Mouse (Mus musculus): ENCODE data around the gene Fam205a4. TPM values are rescaled to one million over a fixed set of nuclear protein-coding genes. Genes with fewer than 3 reads are reported as not detected.
"Not testable (repeated sequence)": the region's sequence is repeated elsewhere in the genome, so short reads cannot be mapped to it uniquely, and the experiment has no call there.

Gene Fam205a4
- polyA plus RNA-seq (2015; fragmentation: Nextera tagmentation; extraction: Ambion mirVana), result 0.06 and 0.11 TPM in 2 replicates

DNA sequence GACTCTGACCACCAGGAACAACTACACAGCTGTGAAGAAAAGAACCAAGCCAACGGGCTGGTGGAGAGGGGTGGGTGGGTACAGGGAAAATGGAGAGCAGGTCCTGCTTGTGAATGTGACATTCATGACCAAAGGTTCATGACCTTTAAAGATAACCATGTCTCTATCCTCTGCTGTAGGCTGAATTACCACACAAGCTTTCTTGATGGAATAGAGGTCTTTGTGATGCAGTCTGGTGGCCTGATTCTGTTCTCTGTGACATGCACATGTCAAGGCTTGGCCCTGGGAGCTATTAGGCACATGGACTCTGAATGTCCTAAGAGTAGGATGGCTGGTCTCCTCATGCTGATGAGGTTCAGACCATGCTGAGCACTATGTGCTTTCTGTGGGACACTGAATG lies at the start of gene Fam205a4:
Fam205a4 (plus strand) TSS at position 301 of the 400 bp plus-strand sequence.
- ATAC-seq (ENCODE audit: borderline replicate concordance, extremely low read depth, low FRiP score, low TSS enrichment); H3K4me3 ChIP-seq; H3K27me3 ChIP-seq; H3K36me3 ChIP-seq; H3K9me3 ChIP-seq; H3K27ac ChIP-seq; H3K4me1 ChIP-seq; H3K9ac ChIP-seq; H3K4me2 ChIP-seq: not testable (repeated sequence)
- no CpG with 5 or more reads among the region's 1 CpGs for WGBS

DNA sequence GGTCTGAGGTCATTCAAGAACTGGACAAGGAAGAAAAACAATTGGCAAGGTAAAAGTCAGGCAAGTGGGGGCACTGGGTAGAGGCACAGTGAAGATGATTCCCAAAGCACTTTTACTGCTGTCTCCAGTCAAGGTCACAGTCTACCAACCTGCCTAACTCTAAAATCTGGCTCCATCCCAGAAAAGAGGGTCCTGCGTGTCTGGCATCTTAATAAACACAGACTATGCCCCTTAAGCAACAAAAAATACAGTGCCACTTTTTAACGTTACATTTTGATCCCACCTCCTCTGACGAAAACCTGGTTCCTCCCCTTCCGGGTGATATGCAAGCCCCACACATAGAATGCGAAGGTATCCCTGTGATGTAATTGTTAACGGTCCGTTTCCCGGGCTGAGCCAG lies 24.6 kb upstream of the Fam205a4 start, which contains the start of gene Gm20878:
Gm20878 (plus strand) TSS at position 301 of the 400 bp plus-strand sequence.
- H3K27ac ChIP-seq, result not testable (repeated sequence)
- WGBS, result no CpG with 5 or more reads among the region's 8 CpGs

More for the DNA sequence above, 24.6 kb upstream of the Fam205a4 start, which contains the start of gene Gm20878:
- not testable (repeated sequence) for ATAC-seq (ENCODE audit: borderline replicate concordance, extremely low read depth, low FRiP score, low TSS enrichment); H3K27me3 ChIP-seq; H3K9me3 ChIP-seq; H3K4me2 ChIP-seq; H3K4me1 ChIP-seq; H3K4me3 ChIP-seq; H3K36me3 ChIP-seq; H3K9ac ChIP-seq

Other genes with a start within 250 kb of the Fam205a4 start
- gene Dctn3, start 242.9 kb upstream of the Fam205a4 start, polyA plus RNA-seq (2015; fragmentation: Nextera tagmentation; extraction: Ambion mirVana), result 133 and 136 TPM in 2 replicates
- not detected in 2 replicates for gene Arid3c, start 234.9 kb upstream of the Fam205a4 start, polyA plus RNA-seq (2015; fragmentation: Nextera tagmentation; extraction: Ambion mirVana)
- gene Galt, start 210.8 kb upstream of the Fam205a4 start, polyA plus RNA-seq (2015; fragmentation: Nextera tagmentation; extraction: Ambion mirVana), result 29.2 and 30.8 TPM in 2 replicates
- 75.5 and 80.2 TPM in 2 replicates for gene Sigmar1, start 209.9 kb upstream of the Fam205a4 start, polyA plus RNA-seq (2015; fragmentation: Nextera tagmentation; extraction: Ambion mirVana)
- gene Ccl27a, start 191.8 kb upstream of the Fam205a4 start, polyA plus RNA-seq (2015; fragmentation: Nextera tagmentation; extraction: Ambion mirVana), result 28.8 and 30.5 TPM in 2 replicates
- 26.8 and 44.4 TPM in 2 replicates for gene Gm21541, start 62.4 kb upstream of the Fam205a4 start, polyA plus RNA-seq (2015; fragmentation: Nextera tagmentation; extraction: Ambion mirVana)
- 1.7 TPM in 2 replicates for gene Gm20878, start 24.5 kb upstream of the Fam205a4 start, polyA plus RNA-seq (2015; fragmentation: Nextera tagmentation; extraction: Ambion mirVana)
- 0.09 TPM in 1 of 2 replicates, not detected in the other for gene Gm21093, start 68.7 kb downstream of the Fam205a4 start, polyA plus RNA-seq (2015; fragmentation: Nextera tagmentation; extraction: Ambion mirVana)
- gene Gm3893, start 125.1 kb downstream of the Fam205a4 start, polyA plus RNA-seq (2015; fragmentation: Nextera tagmentation; extraction: Ambion mirVana), result not detected in 2 replicates
- 11.5 TPM in 1 of 2 replicates, not detected in the other for gene Gm13304, start 148.8 kb downstream of the Fam205a4 start, polyA plus RNA-seq (2015; fragmentation: Nextera tagmentation; extraction: Ambion mirVana)
- not detected in 2 replicates for gene Gm13306, start 187.4 kb downstream of the Fam205a4 start, polyA plus RNA-seq (2015; fragmentation: Nextera tagmentation; extraction: Ambion mirVana)
- gene Gm13305, start 202.5 kb downstream of the Fam205a4 start, polyA plus RNA-seq (2015; fragmentation: Nextera tagmentation; extraction: Ambion mirVana), result 0.54 TPM in 1 of 2 replicates, not detected in the other